Mouse (Mus musculus) hindbrain, embryonic 11.5 days (tissue): ENCODE data around the gene Slc17a5. TPM values are rescaled to one million over a fixed set of nuclear protein-coding genes. Genes with fewer than 3 reads are reported as not detected.

Source experiments
- ATAC-seq: fragments of 200-750 bp; cut with Nextera tagmentation; 2 replicates; pipeline ENCODE4 v1.8.0; 2017; ENCODE audit warnings: mild to moderate bottlenecking, moderate TSS enrichment, moderate library complexity; ENCODE audit not compliant: low FRiP score
- DNase-seq: peaks from one replicate; pipeline ENCODE4 v3.0.0-alpha.2; 2015; ENCODE audit warnings: low spot score
- H3K27ac ChIP-seq: fragments of 300-500 bp; sonication (generic); 2 replicates; pipeline ENCODE4 v1.5.1; 2014; ENCODE audit warnings: mild to moderate bottlenecking, low read depth, low read length
- H3K27me3 ChIP-seq: fragments of 300-500 bp; sonication (generic); 2 replicates; pipeline ENCODE4 v1.6.1; 2014; ENCODE audit warnings: mild to moderate bottlenecking, low read length, moderate library complexity, mixed read lengths; ENCODE audit not compliant: control insufficient read depth, insufficient read depth
- H3K36me3 ChIP-seq: fragments of 300-500 bp; sonication (generic); 2 replicates; pipeline ENCODE4 v1.6.1; 2014; ENCODE audit warnings: mild to moderate bottlenecking, low read length, moderate library complexity, mixed read lengths; ENCODE audit not compliant: control insufficient read depth, insufficient read depth
- H3K4me1 ChIP-seq: fragments of 300-500 bp; sonication (generic); replicated peaks from 2 replicates; pipeline ENCODE4 v1.6.1; 2014; ENCODE audit warnings: low read length, mixed read lengths; ENCODE audit not compliant: control insufficient read depth, insufficient read depth
- H3K4me2 ChIP-seq: fragments of 300-500 bp; sonication (generic); replicated peaks from 2 replicates; pipeline ENCODE4 v1.6.1; 2014; ENCODE audit warnings: mild to moderate bottlenecking, low read depth, low read length
- H3K4me3 ChIP-seq: fragments of 300-500 bp; sonication (generic); 2 replicates; pipeline ENCODE4 v1.5.1; 2014; ENCODE audit warnings: low read depth, low read length
- H3K9ac ChIP-seq: fragments of 300-500 bp; sonication (generic); 2 replicates; pipeline ENCODE4 v1.6.1; 2014; ENCODE audit warnings: low read depth, low read length
- H3K9me3 ChIP-seq: fragments of 300-500 bp; sonication (generic); 2 replicates; pipeline ENCODE4 v1.6.1; 2016; ENCODE audit warnings: low read length; ENCODE audit not compliant: control insufficient read depth
- WGBS: fragments of 180-500 bp; shearing (Covaris S2); extraction: QIAGEN DNeasy Blood & Tissue Kit; methylation state at CpG from one replicate; pipeline ENCODE4 v1.1.7; 2014; 5-methylcytosine and 5-hydroxymethylcytosine counted together
- polyA plus RNA-seq: library from polyadenylated mRNA; unstranded; fragments of >200 nt; fragmentation: Nextera tagmentation; extraction: Ambion mirVana; gene quantifications from 2 replicates; pipeline ENCODE4 v1.2.1, GENCODE M21; 2014

Slc17a5 gene
- polyA plus RNA-seq, 1 experiment from 2014 or later: 12.8 TPM

GRCm38 (mm10) chr9:78601046-78601730 lies 13.3 kb upstream of the Slc17a5 start:
- WGBS: 57% methylated on average over 4 of the region's 4 CpGs
- ATAC-seq: no peak

DNA sequence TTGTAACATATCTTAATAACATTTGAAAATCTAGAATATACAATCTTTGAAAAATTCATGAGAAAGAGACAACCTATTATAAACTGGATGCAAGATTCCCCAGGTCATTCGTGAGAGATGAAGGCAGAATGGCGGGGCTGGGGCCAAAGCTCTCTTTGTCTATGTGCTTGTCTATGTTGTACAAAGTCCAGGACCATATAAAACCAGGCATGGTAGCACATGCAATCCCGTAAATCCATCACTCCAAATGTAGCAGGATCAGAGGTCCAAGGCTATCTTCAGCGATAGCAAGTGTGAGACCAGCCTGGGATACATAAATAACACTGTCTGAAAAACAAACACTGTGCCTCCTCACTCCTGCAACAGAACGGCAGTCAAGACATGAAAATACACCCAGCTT lies 12.1 kb upstream of the Slc17a5 start:
- no peak overlapping the region for H3K9ac ChIP-seq
- no peaks in the 10 kb centered on the region for H3K4me1 ChIP-seq
- H3K9me3 ChIP-seq: no peaks in the 10 kb centered on the region
- H3K27me3 ChIP-seq: no peaks in the 10 kb centered on the region
- H3K4me3 ChIP-seq: no peak overlapping the region
- no peak overlapping the region for H3K4me2 ChIP-seq
- no peak overlapping the region for H3K27ac ChIP-seq
- DNase-seq (no peak), ATAC-seq (no peak)
- no peaks in the 10 kb centered on the region for H3K36me3 ChIP-seq
- WGBS: 85% methylated on average over 5 of the region's 5 CpGs

More at GRCm38 (mm10) chr9:78601046-78601730, 13.3 kb upstream of the Slc17a5 start:
- Histone ChIP-seq H3K4me3 (no peak overlapping the region), H3K27me3 (no peaks in the 10 kb centered on the region), H3K9ac (no peak overlapping the region), H3K27ac (no peak overlapping the region), H3K36me3 (no peaks in the 10 kb centered on the region), H3K4me2 (no peak overlapping the region), H3K4me1 (no peaks in the 10 kb centered on the region), H3K9me3 (no peaks in the 10 kb centered on the region)
- peak; percentile 27 for DNase-seq

GRCm38 (mm10) chr9:78596834-78597233 lies 9.0 kb upstream of the Slc17a5 start:
- no peak overlapping the region for H3K27ac ChIP-seq
- ATAC-seq (no peak), DNase-seq (peak; percentile 63)
- 6% methylated on average over 5 of the region's 5 CpGs for WGBS
- H3K9ac ChIP-seq: no peak overlapping the region
- no peaks in the 10 kb centered on the region for H3K36me3 ChIP-seq
- no peak overlapping the region for H3K4me2 ChIP-seq
- no peaks in the 10 kb centered on the region for H3K9me3 ChIP-seq
- H3K4me3 ChIP-seq: no peak overlapping the region
- H3K4me1 ChIP-seq: no peaks in the 10 kb centered on the region
- H3K27me3 ChIP-seq: no peaks in the 10 kb centered on the region

DNA sequence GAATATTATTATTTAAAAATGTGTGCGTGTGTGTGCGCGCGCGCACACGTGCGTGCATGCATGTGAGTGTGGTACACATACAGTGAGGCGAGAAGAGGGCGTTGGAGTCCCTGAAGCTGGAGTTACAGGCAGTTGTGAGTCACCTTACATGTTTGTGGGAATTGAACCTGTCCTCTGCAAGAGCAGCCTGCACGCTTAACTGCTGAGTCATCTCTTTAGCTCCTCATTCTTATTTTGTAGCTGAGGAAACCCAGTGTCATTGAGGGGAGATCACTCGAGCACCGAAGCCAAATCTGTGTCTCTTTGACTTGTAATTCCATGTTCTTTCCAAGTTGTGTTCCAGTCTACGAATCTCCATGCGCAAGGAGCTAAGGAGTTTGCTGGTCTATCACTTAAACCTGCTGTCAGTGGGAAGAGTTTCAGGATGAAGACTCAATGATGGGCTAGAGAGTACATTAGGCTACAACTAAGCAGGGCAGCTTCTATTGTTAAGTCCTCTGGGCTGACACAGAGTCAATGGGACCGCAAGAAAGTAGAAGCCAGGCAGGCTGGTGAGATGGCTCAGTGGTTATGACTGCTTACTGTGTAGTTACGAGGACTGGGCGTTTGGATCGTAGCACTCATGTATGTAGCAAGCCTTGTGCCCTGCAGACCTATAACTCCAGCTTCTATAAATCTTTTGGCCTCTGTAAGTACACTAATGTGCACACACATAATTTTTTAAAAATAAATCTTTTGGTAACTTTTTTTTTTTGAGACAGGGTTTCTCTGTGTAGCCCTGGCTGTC lies 8.1 kb upstream of the Slc17a5 start:
- H3K4me3 ChIP-seq: no peak overlapping the region
- no peak overlapping the region for H3K9ac ChIP-seq
- no peaks in the 10 kb centered on the region for H3K9me3 ChIP-seq
- no peak for ATAC-seq
- WGBS: 93% methylated on average over 18 of the region's 18 CpGs
- H3K4me1 ChIP-seq: no peaks in the 10 kb centered on the region
- DNase-seq: no peak
- H3K36me3 ChIP-seq: no peaks in the 10 kb centered on the region
- H3K27me3 ChIP-seq: no peaks in the 10 kb centered on the region
- no peak overlapping the region for H3K27ac ChIP-seq
- no peak overlapping the region for H3K4me2 ChIP-seq

GRCm38 (mm10) chr9:78595257-78595656 lies 7.4 kb upstream of the Slc17a5 start:
- no peak overlapping the region for H3K9ac ChIP-seq

GRCm38 (mm10) chr9:78590471-78590870 lies 2.6 kb upstream of the Slc17a5 start:
- no peaks in the 10 kb centered on the region for H3K9me3 ChIP-seq
- 89% methylated on average over 2 of the region's 2 CpGs for WGBS
- H3K4me3 ChIP-seq: no peak overlapping the region
- no peak overlapping the region for H3K4me2 ChIP-seq
- no peaks in the 10 kb centered on the region for H3K27me3 ChIP-seq
- ATAC-seq: no peak
- H3K36me3 ChIP-seq: no peaks in the 10 kb centered on the region
- no peak overlapping the region for H3K9ac ChIP-seq
- no peak overlapping the region for H3K27ac ChIP-seq
- DNase-seq: no peak
- no peaks in the 10 kb centered on the region for H3K4me1 ChIP-seq

More at GRCm38 (mm10) chr9:78595257-78595656, 7.4 kb upstream of the Slc17a5 start:
- Histone ChIP-seq H3K27me3 (no peaks in the 10 kb centered on the region), H3K4me1 (no peaks in the 10 kb centered on the region), H3K9me3 (no peaks in the 10 kb centered on the region), H3K36me3 (no peaks in the 10 kb centered on the region), H3K4me3 (no peak overlapping the region), H3K4me2 (no peak overlapping the region), H3K27ac (no peak overlapping the region)
- ATAC-seq (no peak), DNase-seq (no peak)
- WGBS: 91% methylated on average over 3 of the region's 3 CpGs

DNA sequence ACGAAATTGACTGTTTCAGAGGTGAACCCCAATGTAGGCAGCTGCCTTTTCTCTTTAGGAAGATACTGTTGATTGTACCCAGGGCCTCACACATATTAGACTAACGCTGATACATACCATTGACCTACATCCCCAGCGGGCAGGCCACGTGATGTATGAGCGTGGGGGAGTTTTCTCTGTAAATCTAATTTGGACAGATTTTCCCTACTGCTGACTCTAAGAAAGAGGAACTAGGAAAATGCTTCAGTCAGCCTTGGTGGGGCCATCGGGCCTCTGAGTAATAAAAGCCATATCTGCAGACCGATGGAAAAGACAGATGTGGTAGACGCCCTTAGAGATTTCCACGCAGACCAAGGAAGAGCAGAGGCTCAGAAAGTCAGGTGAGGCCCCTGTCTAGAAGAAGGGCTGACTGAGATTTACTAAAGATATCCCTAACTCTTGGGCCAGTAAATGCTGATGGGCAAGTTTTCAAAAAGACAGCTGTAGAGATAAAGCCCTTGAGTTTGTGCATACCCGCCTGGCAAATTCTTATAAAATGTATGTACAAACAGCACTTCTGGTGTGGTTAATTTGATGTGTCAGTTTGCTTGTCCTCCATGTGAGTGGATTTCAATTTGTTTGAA lies 681 bp upstream of the Slc17a5 start:
- Histone ChIP-seq H3K9me3 (no peaks in the 10 kb centered on the region), H3K4me3 (peak overlapping the region; percentile 65), H3K36me3 (no peaks in the 10 kb centered on the region), H3K9ac (no peak overlapping the region), H3K27me3 (no peaks in the 10 kb centered on the region), H3K27ac (no peak overlapping the region), H3K4me2 (peak overlapping the region; percentile 67), H3K4me1 (no peaks in the 10 kb centered on the region)
- no peak for DNase-seq
- WGBS: 81% methylated on average over 10 of the region's 10 CpGs
- peak; percentile 62 for ATAC-seq

DNA sequence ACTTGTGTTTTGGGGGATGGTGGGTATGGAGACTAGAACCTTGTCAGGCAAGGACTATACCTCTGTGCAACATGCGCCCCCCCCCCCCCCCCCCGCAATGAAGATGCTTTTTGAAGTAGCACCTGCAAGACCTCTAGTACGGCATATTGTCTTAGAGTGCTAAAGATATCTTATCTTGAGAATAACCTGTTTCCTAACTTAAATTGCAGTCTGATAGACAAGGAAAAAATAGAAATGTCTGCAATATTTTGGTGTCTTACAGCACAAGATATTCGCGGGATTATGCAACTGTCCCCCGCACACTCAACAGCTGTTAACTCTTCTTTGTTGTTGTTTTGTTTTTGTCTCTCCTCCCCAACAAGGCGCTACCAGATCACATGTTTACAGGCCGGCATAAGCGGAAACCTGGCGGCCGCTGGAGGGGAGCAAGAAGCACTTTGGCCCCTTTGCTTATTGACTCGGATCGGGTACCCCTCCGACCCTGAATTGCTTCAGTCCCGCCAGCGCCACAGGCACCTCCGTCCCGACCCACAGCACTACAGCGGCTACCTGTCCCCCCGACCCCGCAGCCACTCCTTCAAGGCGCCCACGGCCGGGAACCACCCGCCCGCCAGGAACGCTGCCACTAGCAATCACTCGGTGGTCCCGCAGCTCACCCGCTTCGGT lies 490 bp downstream of the Slc17a5 start:
- ATAC-seq: peak; percentile 77
- Histone ChIP-seq H3K4me3 (peak overlapping the region; percentile 65), H3K4me1 (no peaks in the 10 kb centered on the region), H3K9ac (peak overlapping the region; percentile 66), H3K4me2 (peak overlapping the region; percentile 67), H3K9me3 (no peaks in the 10 kb centered on the region), H3K27me3 (no peaks in the 10 kb centered on the region), H3K36me3 (no peaks in the 10 kb centered on the region), H3K27ac (peak overlapping the region; percentile 53; the same call in 1 of the 2 replicates)
- 6% methylated on average over 27 of the region's 31 CpGs for WGBS
- no peak for DNase-seq
